Mouse (Mus musculus) spleen, adult 2 months (tissue): ENCODE measurements at regions not wholly inside any gene's neighbourhood (a gene's known extent, or its start where the extent isn't known, plus 50 kb on each side); places are given as distances from the start of the nearest gene placed in this dataset.

Experiments
- DNase-seq, 2 experiments: peaks; one replicate each; pipeline versions ENCODE4 v3.0.0 to v3.0.0-alpha.2; 2012 to 2021; ENCODE audit warnings: low spot score in 2 of 2, low read depth in 1 of 2
- H3K27ac ChIP-seq: fragments of 200-500 bp; 2 replicates; pipeline ENCODE4 v1.5.1; 2012; ENCODE audit warnings: low read length, inconsistent platforms; ENCODE audit not compliant: insufficient read depth
- H3K27me3 ChIP-seq: fragments of 200-500 bp; 2 replicates; pipeline ENCODE4 v1.6.1; 2012; ENCODE audit warnings: mild to moderate bottlenecking, moderate library complexity, low read length, inconsistent platforms; ENCODE audit not compliant: control insufficient read depth, insufficient read depth
- H3K36me3 ChIP-seq: fragments of 200-500 bp; 2 replicates; pipeline ENCODE4 v1.6.1; 2012; ENCODE audit warnings: mild to moderate bottlenecking, low read length, inconsistent platforms; ENCODE audit not compliant: control insufficient read depth, insufficient read depth
- H3K4me1 ChIP-seq: fragments of 200-500 bp; 2 replicates; pipeline ENCODE4 v1.6.1; 2011; ENCODE audit warnings: inconsistent platforms; ENCODE audit not compliant: control insufficient read depth, insufficient read depth, insufficient read length
- H3K4me3 ChIP-seq: fragments of 200-500 bp; 2 replicates; pipeline ENCODE4 v1.5.1; 2011; ENCODE audit warnings: mild to moderate bottlenecking, inconsistent platforms; ENCODE audit not compliant: insufficient read depth, insufficient read length; ENCODE audit errors: extremely low read depth
- CTCF ChIP-seq: fragments of 200-500 bp; IDR thresholded peaks from 2 replicates; pipeline ENCODE4 v1.5.1; 2011; ENCODE audit warnings: mild to moderate bottlenecking, inconsistent platforms; ENCODE audit not compliant: insufficient read depth, insufficient read length, insufficient replicate concordance; ENCODE audit errors: extremely low read depth
- POLR2A ChIP-seq: fragments of 200-500 bp; IDR thresholded peaks from 2 replicates; pipeline ENCODE4 v1.6.1; 2011; ENCODE audit warnings: low read depth, low read length, inconsistent platforms
- WGBS: fragments of 180-500 bp; shearing (Covaris S2); methylation state at CpG from one replicate; pipeline ENCODE4 v1.1.7; 2018; 5-methylcytosine and 5-hydroxymethylcytosine counted together

GRCm38 (mm10) chr6:144864026-144864425 lies 82.2 kb upstream of the Sox5 start:
- DNase-seq = no peak
- no peaks in the 10 kb centered on the region for H3K27me3 ChIP-seq
- TF ChIP-seq CTCF (no peak), POLR2A (no peak)
- no peaks in the 10 kb centered on the region for H3K4me1 ChIP-seq
- 85% methylated on average over 6 of the region's 6 CpGs for WGBS
- H3K4me3 ChIP-seq = no peak overlapping the region
- no peak overlapping the region for H3K27ac ChIP-seq
- H3K36me3 ChIP-seq = no peaks in the 10 kb centered on the region

- H3K4me3 ChIP-seq = no peak overlapping the region
- DNase-seq = no peak
- no peak for TF ChIP-seq POLR2A
- TF ChIP-seq CTCF = no peak
- H3K27me3 ChIP-seq = no peaks in the 10 kb centered on the region
- H3K36me3 ChIP-seq = no peaks in the 10 kb centered on the region
- 71% methylated on average over 3 of the region's 3 CpGs for WGBS
- no peak overlapping the region for H3K27ac ChIP-seq
- no peaks in the 10 kb centered on the region for H3K4me1 ChIP-seq
Measured at GRCm38 (mm10) chr6:144863430-144863994, 81.7 kb upstream of the Sox5 start.

GRCm38 (mm10) chr6:144841510-144841909 lies 59.7 kb upstream of the Sox5 start:
- Histone ChIP-seq H3K4me1 (no peaks in the 10 kb centered on the region), H3K27me3 (no peaks in the 10 kb centered on the region), H3K27ac (no peak overlapping the region), H3K36me3 (no peaks in the 10 kb centered on the region), H3K4me3 (no peak overlapping the region)
- TF ChIP-seq POLR2A (no peak), CTCF (no peak)
- DNase-seq = no peak
- WGBS = 68% methylated on average over 3 of the region's 3 CpGs

- TF ChIP-seq POLR2A (no peak), CTCF (no peak)
- Histone ChIP-seq H3K4me1 (no peaks in the 10 kb centered on the region), H3K27ac (no peak overlapping the region), H3K27me3 (no peaks in the 10 kb centered on the region), H3K4me3 (no peak overlapping the region), H3K36me3 (no peaks in the 10 kb centered on the region)
- no peak for DNase-seq
- 95% methylated on average over 1 of the region's 1 CpGs for whole genome bisulfite sequencing
Measured at GRCm38 (mm10) chr6:144839383-144839782, 57.6 kb upstream of the Sox5 start.

- TF ChIP-seq CTCF = no peak
- TF ChIP-seq POLR2A = no peak
- H3K27me3 ChIP-seq = no peaks in the 10 kb centered on the region
- DNase-seq = no peak
- H3K36me3 ChIP-seq = no peaks in the 10 kb centered on the region
- H3K4me1 ChIP-seq = no peaks in the 10 kb centered on the region
- no peak overlapping the region for H3K4me3 ChIP-seq
- WGBS = 90% methylated on average over 19 of the region's 19 CpGs
- H3K27ac ChIP-seq = no peak overlapping the region
Measured at GRCm38 (mm10) chr6:144834323-144835183, 52.8 kb upstream of the Sox5 start.
